Mouse (Mus musculus): ENCODE measurements around the gene Ypel3. TPM values are rescaled to one million over a fixed set of nuclear protein-coding genes. Genes with fewer than 3 reads are reported as not detected.

Gene Ypel3
- polyA plus RNA-seq, 1 experiment from 2014 or later = 144 TPM

- Histone ChIP-seq H3K27ac (no peak overlapping the region), H3K4me2 (replicated peaks) (no peak overlapping the region), H3K36me3 (peaks cover 61% of the 10 kb centered on the region), H3K9ac (no peak overlapping the region), H3K4me3 (no peak overlapping the region), H3K9me3 (replicated peaks) (no peaks in the 10 kb centered on the region), H3K27me3 (no peaks in the 10 kb centered on the region), H3K4me1 (peaks cover 19% of the 10 kb centered on the region)
- 91% methylated on average over 7 of the region's 7 CpGs for WGBS
- no peak for ATAC-seq (ENCODE audit: low FRiP score)
These were observed 7.7 kb downstream of the Ypel3 start for GRCm38 (mm10) chr7:126784469-126784868.

GRCm38 (mm10) chr7:126785056-126785455 lies 8.3 kb downstream of the Ypel3 start:
- ATAC-seq (ENCODE audit: low FRiP score) = no peak
- H3K4me1 ChIP-seq = peaks cover 13% of the 10 kb centered on the region
- H3K27ac ChIP-seq = no peak overlapping the region
- no peaks in the 10 kb centered on the region for H3K27me3 ChIP-seq
- WGBS = 91% methylated on average over 4 of the region's 4 CpGs
- peaks cover 67% of the 10 kb centered on the region for H3K36me3 ChIP-seq
- H3K9ac ChIP-seq = no peak overlapping the region
- H3K4me3 ChIP-seq = no peak overlapping the region
- no peaks in the 10 kb centered on the region for H3K9me3 ChIP-seq (replicated peaks)
- H3K4me2 ChIP-seq (replicated peaks) = no peak overlapping the region

- Histone ChIP-seq H3K27ac (no peak overlapping the region), H3K9me3 (replicated peaks) (no peaks in the 10 kb centered on the region), H3K4me3 (no peak overlapping the region), H3K4me2 (replicated peaks) (no peak overlapping the region), H3K36me3 (peaks cover 74% of the 10 kb centered on the region), H3K4me1 (peaks cover 14% of the 10 kb centered on the region), H3K27me3 (no peaks in the 10 kb centered on the region), H3K9ac (no peak overlapping the region)
- WGBS = 91% methylated on average over 14 of the region's 14 CpGs
- ATAC-seq (ENCODE audit: low FRiP score) = no peak
These were observed 9.4 kb downstream of the Ypel3 start for GRCm38 (mm10) chr7:126786142-126786541.

GRCm38 (mm10) chr7:126789141-126789540 lies 12.4 kb downstream of the Ypel3 start:
- 0 out of 2 replicates have a peak overlapping the region, but pooled peaks have one; percentile 4 for H3K9ac ChIP-seq
- H3K4me1 ChIP-seq = peaks cover 19% of the 10 kb centered on the region
- no peak for ATAC-seq (ENCODE audit: low FRiP score)
- H3K27me3 ChIP-seq = no peaks in the 10 kb centered on the region
- no peaks in the 10 kb centered on the region for H3K9me3 ChIP-seq (replicated peaks)
- no peak overlapping the region for H3K27ac ChIP-seq
- WGBS = 95% methylated on average over 4 of the region's 4 CpGs
- H3K4me2 ChIP-seq (replicated peaks) = no peak overlapping the region
- H3K4me3 ChIP-seq = no peak overlapping the region
- H3K36me3 ChIP-seq = peaks cover 66% of the 10 kb centered on the region

- peak; percentile 91 for ATAC-seq (ENCODE audit: low FRiP score)
- H3K4me1 ChIP-seq = peaks cover 35% of the 10 kb centered on the region
- H3K4me2 ChIP-seq (replicated peaks) = peak within 1 kb of the TSS; percentile 83
- peak within 1 kb of the TSS; percentile 96 for H3K27ac ChIP-seq
- H3K9me3 ChIP-seq (replicated peaks) = no peaks in the 10 kb centered on the region
- H3K27me3 ChIP-seq = no peaks in the 10 kb centered on the region
- peak within 1 kb of the TSS; percentile 95 for H3K4me3 ChIP-seq
- peaks cover 61% of the 10 kb centered on the region for H3K36me3 ChIP-seq
- WGBS = under 1% methylated on average over 73 of the region's 83 CpGs
- H3K9ac ChIP-seq = peak within 1 kb of the TSS; percentile 94
These were observed 15.3 kb downstream of the Ypel3 start, which contains the start of gene Ppp4c for GRCm38 (mm10) chr7:126791851-126792720. TSS of gene Ppp4c (minus strand) at chr7:126792496.

GRCm38 (mm10) chr7:126792721-126793443 lies 16.1 kb downstream of the Ypel3 start:
- Histone ChIP-seq H3K4me1 (peaks cover 43% of the 10 kb centered on the region), H3K27me3 (no peaks in the 10 kb centered on the region), H3K4me2 (replicated peaks) (peak overlapping the region; percentile 83), H3K27ac (peak overlapping the region; percentile 96), H3K36me3 (peaks cover 57% of the 10 kb centered on the region), H3K9me3 (replicated peaks) (no peaks in the 10 kb centered on the region), H3K4me3 (peak overlapping the region; percentile 95), H3K9ac (peak overlapping the region; percentile 94)
- ATAC-seq (ENCODE audit: low FRiP score) = peak; percentile 41
- WGBS = 27% methylated on average over 11 of the region's 11 CpGs

GRCm38 (mm10) chr7:126793456-126794270 lies 16.9 kb downstream of the Ypel3 start:
- no peak overlapping the region for H3K4me2 ChIP-seq (replicated peaks)
- H3K9ac ChIP-seq = no peak overlapping the region
- no peaks in the 10 kb centered on the region for H3K9me3 ChIP-seq (replicated peaks)
- peaks cover 49% of the 10 kb centered on the region for H3K4me1 ChIP-seq
- no peak overlapping the region for H3K27ac ChIP-seq
- H3K4me3 ChIP-seq = no peak overlapping the region
- H3K27me3 ChIP-seq = no peaks in the 10 kb centered on the region
- 77% methylated on average over 4 of the region's 4 CpGs for WGBS
- no peak for ATAC-seq (ENCODE audit: low FRiP score)
- peaks cover 50% of the 10 kb centered on the region for H3K36me3 ChIP-seq

- no peak overlapping the region for H3K4me3 ChIP-seq
- 74% methylated on average over 4 of the region's 4 CpGs for WGBS
- no peaks in the 10 kb centered on the region for H3K27me3 ChIP-seq
- no peak for ATAC-seq (ENCODE audit: low FRiP score)
- H3K4me2 ChIP-seq (replicated peaks) = no peak overlapping the region
- peaks cover 44% of the 10 kb centered on the region for H3K36me3 ChIP-seq
- no peak overlapping the region for H3K9ac ChIP-seq
- no peaks in the 10 kb centered on the region for H3K9me3 ChIP-seq (replicated peaks)
- H3K27ac ChIP-seq = no peak overlapping the region
- H3K4me1 ChIP-seq = peaks cover 49% of the 10 kb centered on the region
These were observed 17.5 kb downstream of the Ypel3 start for GRCm38 (mm10) chr7:126794271-126794605.

- WGBS = 75% methylated on average over 16 of the region's 16 CpGs
- peaks cover 30% of the 10 kb centered on the region for H3K36me3 ChIP-seq
- no peaks in the 10 kb centered on the region for H3K9me3 ChIP-seq (replicated peaks)
- H3K27ac ChIP-seq = no peak overlapping the region
- H3K9ac ChIP-seq = no peak overlapping the region
- H3K4me1 ChIP-seq = peaks cover 56% of the 10 kb centered on the region
- ATAC-seq (ENCODE audit: low FRiP score) = no peak
- H3K27me3 ChIP-seq = no peaks in the 10 kb centered on the region
- no peak overlapping the region for H3K4me3 ChIP-seq
- H3K4me2 ChIP-seq (replicated peaks) = no peak overlapping the region
These were observed 18.9 kb downstream of the Ypel3 start for GRCm38 (mm10) chr7:126795387-126796317.

- H3K4me3 ChIP-seq = no peak overlapping the region
- no peak overlapping the region; the same call in 1 of the 2 replicates for H3K4me2 ChIP-seq (replicated peaks)
- ATAC-seq (ENCODE audit: low FRiP score) = no peak
- no peak overlapping the region for H3K9ac ChIP-seq
- no peaks in the 10 kb centered on the region for H3K9me3 ChIP-seq (replicated peaks)
- 79% methylated on average over 8 of the region's 8 CpGs for WGBS
- no peaks in the 10 kb centered on the region for H3K27me3 ChIP-seq
- peaks cover 29% of the 10 kb centered on the region for H3K36me3 ChIP-seq
- peaks cover 50% of the 10 kb centered on the region for H3K4me1 ChIP-seq
- no peak overlapping the region for H3K27ac ChIP-seq
These were observed 19.7 kb downstream of the Ypel3 start for GRCm38 (mm10) chr7:126796350-126796932.

All from hindbrain, embryonic 12.5 days (tissue).